Mouse (Mus musculus) 3T3-L1 (cell line): ENCODE measurements around the gene Cfap97d1.
"Not testable (repeated sequence)": the region's sequence is repeated elsewhere in the genome, so short reads cannot be mapped to it uniquely, and the experiment has no call there.

Source experiments
- DNase-seq: peaks from one replicate; pipeline ENCODE4 v3.0.0-alpha.2; 2015; ENCODE audit warnings: low read depth, low spot score

Cfap97d1 gene

GRCm38 (mm10) chr11:101973496-101973895 is 10.6 kb upstream of the Cfap97d1 start:
- DNase-seq, result no peak

- DNase-seq, result no peak
Observed at GRCm38 (mm10) chr11:101974181-101974580, 9.9 kb upstream of the Cfap97d1 start.

DNA sequence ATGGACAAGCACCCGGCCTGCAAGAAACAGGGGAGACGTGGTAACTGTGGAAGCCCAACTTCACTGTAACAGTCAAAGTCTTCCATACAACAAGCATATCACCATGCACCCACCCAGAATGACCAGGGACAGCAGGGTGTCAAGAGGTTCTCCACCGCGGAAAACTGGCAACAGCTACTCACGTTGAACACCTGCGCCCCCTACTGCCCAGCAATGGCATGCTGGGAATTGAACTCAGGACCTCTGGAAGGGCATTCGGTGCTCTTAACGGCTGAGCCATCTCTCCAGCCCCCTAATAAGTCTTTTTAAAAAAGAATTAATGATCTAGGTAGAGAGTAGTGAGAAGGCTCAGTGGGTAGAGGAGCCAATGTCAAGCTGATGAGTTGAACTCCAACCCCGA is 9.2 kb upstream of the Cfap97d1 start:
- DNase-seq, result no peak

- DNase-seq, result no peak
Observed at GRCm38 (mm10) chr11:101976949-101977348, 7.1 kb upstream of the Cfap97d1 start.

DNA sequence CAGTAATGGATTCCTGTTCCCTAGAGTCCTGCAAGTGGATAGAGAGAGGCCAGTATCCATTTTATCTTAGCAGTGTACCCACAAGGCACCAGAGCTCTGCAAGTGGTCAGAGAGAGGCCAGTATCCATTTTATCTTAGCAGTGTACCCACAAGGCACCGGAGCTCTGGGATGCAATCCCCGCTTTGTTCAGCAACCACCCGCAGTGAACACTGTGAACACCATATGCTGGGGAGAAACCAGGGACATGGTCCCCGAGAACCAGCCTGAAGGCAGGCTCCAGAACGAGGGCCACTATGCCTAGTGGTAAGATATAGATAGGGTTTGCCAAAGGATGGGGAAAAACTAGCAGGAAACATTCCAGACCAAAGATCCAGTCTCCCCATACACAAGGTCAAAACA is 4.9 kb upstream of the Cfap97d1 start:
- no peak for DNase-seq

DNA sequence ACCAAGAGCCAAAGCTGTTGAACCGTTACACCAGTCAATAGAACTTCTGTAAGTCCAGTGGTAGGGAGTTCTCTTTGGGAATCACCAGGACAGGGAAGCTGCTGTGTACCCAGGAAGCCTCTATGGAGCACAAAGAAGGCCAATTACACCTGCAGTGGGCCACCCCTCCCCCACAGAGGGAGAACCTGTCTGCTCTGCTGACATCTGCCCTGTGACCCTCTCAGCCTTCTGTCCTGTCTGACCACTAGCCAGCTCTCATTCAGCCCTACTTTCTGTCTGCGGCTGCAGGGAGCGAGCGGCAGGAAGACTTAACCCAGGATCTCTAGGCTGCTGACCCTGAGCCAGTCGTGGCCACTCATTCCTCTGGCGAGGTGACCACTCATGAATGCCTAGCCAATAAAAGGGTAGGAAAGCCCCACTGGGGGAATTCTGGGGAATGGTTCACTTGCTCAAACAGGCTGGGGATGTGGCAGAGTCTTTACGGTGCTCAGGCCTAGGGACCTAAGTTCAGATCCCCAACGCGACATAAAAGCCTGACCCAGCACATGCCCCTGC is 3.4 kb upstream of the Cfap97d1 start:
- no peak for DNase-seq

DNA sequence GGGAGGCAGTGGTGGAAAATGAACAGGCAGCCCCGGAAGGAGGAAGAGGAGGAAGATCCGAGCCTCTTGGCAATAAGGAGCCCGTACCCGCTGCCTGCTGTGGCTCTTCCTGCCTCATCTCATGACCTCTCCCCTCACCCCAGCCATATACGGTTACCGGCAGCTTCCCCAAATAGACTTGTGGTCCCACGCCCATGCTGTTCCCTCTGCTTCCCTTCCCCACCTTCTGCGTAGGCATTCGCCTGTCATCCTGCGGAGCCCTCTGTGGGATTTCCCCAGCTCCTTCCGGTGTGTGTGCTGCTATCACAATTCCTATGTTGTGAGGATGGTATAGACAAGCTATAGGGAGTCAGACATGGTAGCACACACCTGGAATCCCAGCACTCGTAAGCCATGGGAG is 2.2 kb upstream of the Cfap97d1 start:
- no peak for DNase-seq

GRCm38 (mm10) chr11:101982981-101983411 is 1.1 kb upstream of the Cfap97d1 start:
- DNase-seq, result no peak

DNA sequence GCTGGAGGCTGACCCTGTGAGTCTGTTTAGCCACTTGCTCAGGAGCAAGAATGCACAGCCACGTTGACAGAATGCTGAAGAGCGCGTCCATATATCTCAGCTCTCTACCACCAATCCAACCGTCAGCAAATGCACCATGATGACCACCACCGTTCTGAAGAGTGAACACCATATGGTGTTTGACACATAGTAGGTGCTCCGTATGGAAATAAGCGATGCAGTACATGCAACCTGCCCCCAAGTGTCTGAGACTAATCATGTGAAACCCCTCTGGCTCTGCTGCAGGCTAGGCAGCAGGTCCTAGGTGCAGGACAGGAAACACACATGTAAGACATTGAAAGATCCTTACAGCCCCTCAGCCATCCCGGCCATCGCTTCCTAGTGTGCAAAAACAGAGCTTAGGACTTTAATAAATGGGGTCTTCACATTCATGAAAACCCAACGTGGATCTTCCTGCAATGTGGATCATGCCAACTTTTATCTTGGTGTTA is 603 bp upstream of the Cfap97d1 start:
- no peak for DNase-seq

GRCm38 (mm10) chr11:101985450-101985849 is 1.4 kb downstream of the Cfap97d1 start:
- DNase-seq, result not testable (repeated sequence)

DNA sequence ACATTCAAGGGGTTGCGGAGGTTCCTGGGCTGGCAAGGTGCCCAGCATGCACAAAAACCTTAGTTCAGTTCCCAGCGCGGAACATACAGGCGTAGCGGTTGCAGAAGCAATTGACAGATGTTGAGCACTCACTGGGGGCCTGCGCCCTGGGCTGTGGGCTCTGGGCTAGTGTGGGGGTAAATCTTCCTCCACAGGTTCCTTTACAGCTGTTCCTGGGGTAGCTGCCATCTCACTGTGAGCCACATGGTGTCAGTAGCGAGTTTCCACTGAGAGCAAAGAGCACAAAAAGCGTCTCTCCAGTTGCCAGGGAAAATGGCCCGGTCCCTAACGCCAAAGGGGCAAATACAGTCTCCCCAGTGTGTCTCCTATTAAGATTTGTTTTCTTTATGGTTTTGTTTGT is 1.9 kb downstream of the Cfap97d1 start:
- peak; percentile 87 for DNase-seq

- DNase-seq, result no peak
Observed at GRCm38 (mm10) chr11:101986913-101987312, 2.8 kb downstream of the Cfap97d1 start, which contains the start of gene Dusp3. TSS of gene Dusp3 (minus strand) at chr11:101987013.

GRCm38 (mm10) chr11:101990244-101990643 is 6.2 kb downstream of the Cfap97d1 start:
- DNase-seq, result no peak

DNA sequence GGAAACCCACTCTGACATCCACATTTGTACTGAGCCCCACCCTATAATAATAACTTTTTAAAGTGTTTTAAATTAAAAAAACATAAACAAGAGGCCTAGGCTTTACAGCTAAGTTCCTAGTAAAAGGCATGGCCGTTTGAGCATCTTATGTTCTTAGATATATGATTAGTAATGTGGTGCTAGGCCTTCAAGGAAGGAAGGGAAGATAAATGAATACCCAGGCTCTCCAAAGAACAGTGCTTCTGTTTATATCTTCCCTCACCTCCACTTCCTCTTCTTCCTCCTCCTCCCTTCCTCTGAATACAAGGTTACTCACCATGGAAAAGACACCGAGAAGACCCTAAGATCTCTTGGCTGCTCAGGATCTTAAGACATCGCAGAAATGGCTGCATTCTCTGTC is 7.7 kb downstream of the Cfap97d1 start:
- DNase-seq, result no peak

- DNase-seq, result no peak
Observed at GRCm38 (mm10) chr11:101992411-101992810, 8.3 kb downstream of the Cfap97d1 start.

DNA sequence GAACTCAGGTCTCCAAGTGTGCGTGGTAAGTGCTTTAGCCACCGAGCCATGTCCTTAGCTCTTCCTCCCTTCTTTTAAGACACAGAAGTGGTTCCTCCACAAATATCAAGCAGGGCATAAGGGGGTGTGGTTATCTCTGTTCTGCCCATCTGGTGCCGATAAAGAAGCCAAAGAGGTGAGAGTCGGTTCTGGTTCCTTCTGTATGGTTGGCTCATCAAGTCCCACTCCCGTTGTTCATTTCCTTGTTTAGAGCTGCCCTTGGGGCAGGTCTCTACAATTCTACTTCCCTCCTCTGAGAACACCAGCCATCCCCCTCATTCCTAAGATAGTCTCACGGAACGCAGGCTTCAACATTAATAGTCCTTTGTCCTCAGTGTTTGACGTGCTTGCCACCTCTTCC is 10.0 kb downstream of the Cfap97d1 start:
- DNase-seq, result no peak

DNA sequence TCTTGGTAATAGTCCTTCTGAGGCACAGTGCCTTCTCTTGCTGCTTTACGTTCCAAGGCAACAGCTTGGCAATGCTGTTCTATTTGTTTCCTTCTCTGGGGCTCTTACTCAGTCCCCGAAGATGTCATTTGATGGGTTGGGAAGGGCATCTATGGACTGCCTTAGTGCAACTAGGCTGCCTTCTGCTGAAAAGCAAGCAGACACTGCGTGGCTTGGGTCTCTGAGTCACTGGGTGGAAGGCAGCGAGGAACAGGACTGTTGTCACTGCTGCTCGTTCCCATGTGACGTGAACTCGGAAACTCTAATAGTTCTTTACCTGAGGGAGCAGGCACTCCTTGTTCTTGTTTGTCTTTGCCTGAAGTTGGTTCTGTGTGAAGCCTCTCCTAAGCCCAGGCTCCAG is 11.9 kb downstream of the Cfap97d1 start:
- DNase-seq, result no peak

DNA sequence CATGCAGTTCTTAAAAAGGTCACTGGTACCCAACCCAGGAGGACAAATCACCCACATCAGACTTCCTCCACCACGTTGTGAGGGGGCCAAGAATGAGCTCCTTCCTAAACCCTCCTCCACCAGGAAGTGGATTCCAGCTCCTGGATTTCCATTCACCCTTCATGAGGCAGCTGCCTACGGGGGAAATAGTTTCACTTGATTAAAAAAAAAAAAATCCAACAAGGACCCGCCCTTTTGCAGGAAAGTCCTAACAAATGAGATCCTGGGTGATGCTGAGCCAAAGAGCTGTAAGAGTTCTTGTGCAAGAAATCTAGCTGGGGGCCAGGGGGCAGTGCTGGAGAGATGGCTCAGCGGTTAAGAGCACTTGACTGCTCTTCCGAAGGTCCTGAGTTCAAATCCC is 14.2 kb downstream of the Cfap97d1 start:
- DNase-seq, result peak; percentile 49

- peak; percentile 10 for DNase-seq
Observed at GRCm38 (mm10) chr11:101999466-101999865, 15.4 kb downstream of the Cfap97d1 start.

GRCm38 (mm10) chr11:102004251-102004650 is 20.2 kb downstream of the Cfap97d1 start:
- no peak for DNase-seq

- DNase-seq, result no peak
Observed at GRCm38 (mm10) chr11:102006271-102006670, 22.2 kb downstream of the Cfap97d1 start.

GRCm38 (mm10) chr11:102006688-102007087 is 22.6 kb downstream of the Cfap97d1 start:
- no peak for DNase-seq

- DNase-seq, result no peak
Observed at GRCm38 (mm10) chr11:102008372-102008771, 24.3 kb downstream of the Cfap97d1 start.
